Mouse (Mus musculus) skeletal muscle tissue, adult 2 months (tissue): Measurements from ENCODE around the gene Nt5c3.

Experiments
- DNase-seq: peaks from one replicate; pipeline ENCODE4 v3.0.0-alpha.2; 2012; ENCODE audit warnings: low read depth, low spot score

Nt5c3 gene

DNA sequence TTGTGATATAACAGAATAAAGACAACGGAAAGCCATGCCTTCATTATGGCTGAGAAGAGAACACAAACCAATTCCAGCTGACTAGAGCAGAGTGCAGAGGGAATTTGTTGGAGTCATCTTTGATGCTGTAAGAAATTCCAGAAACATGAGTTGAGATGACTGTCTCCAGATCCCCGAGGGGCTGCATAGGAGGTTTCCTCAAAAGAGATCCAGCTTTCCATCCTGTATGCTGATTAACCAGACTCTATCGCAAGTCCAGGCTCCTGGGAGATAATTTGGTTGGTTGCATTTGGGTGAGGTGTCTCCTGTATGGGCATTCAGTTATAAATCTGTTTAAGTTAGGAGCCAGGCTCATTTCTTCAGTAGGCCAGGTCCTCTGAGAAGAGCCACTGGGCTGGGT, 86.1 kb downstream of the Nt5c3 start:
- no peak for DNase-seq

DNA sequence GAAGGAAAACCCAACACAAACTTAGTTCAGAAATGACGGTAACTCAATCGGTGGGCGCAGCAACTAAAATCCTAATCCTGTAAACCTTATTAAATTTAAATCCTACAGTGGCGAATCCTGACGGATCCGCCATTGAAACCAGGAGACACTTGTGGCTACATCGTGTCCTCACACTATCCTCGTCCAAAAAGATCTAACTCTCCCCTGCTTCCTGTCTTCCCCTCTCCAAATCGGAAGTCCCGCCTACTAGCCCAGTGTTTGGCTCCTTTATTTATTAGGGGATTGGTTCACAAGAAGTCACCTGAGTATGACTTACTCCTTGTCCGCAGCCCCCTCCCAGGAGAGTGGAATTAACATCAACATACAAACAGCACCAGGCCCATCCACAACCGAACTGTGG, 86.6 kb downstream of the Nt5c3 start:
- DNase-seq, result no peak

DNA sequence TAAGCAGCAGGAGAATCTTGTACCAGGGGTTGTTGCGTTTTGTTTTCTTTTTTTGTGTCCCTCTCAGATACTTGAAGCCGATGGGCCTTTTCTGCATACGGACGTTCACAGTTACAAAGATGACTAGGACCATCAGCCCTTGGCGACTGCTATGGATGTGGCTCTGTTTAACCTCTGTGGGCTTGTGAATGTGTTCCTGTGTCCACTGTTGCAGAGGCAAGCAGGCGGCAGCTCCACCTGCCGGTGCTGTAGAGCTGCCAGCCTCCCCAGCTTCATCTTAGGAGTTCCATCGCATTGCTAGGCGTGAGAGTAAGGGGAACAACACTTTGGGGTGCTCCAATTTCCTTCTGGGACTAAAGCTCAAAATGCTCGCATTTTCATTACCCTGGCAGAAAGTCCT, 88.2 kb downstream of the Nt5c3 start:
- DNase-seq, result no peak

DNA sequence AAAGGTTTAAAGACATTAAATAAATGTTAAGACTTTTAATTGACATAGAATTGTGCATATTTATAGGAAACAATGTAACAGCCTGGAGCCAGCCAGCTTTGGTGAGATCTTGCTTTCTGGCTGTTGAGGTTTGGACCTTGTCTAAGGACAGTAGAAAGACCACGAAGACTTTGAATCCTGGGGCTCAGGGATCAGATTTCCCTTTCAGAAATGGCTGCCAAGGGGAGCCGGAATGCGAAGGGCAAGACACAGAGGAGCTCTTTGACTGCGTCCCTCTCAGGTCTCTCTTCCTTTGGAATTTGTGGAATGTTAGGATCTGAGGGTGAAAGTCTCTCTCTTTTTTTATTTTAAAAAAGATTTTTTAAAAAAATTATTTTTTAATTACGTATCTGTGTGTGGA, 89.0 kb downstream of the Nt5c3 start:
- DNase-seq, result no peak

- no peak for DNase-seq
These were observed 90.9 kb downstream of the Nt5c3 start for GRCm38 (mm10) chr6:56832830-56833229.

GRCm38 (mm10) chr6:56832407-56832796, 91.3 kb downstream of the Nt5c3 start:
- DNase-seq, result no peak
